Mouse (Mus musculus) cerebellum, adult 2 months (tissue): ENCODE measurements around the gene Cfd.

Experiments
- CTCF ChIP-seq: fragments of 200-500 bp; IDR thresholded peaks from 2 replicates; pipeline ENCODE4 v1.5.1; 2011; ENCODE audit warnings: low read depth, mild to moderate bottlenecking, control low read depth, low read length, moderate library complexity, borderline replicate concordance; ENCODE audit not compliant: insufficient read depth
- POLR2A ChIP-seq: fragments of 200-500 bp; IDR thresholded peaks from 2 replicates; pipeline ENCODE4 v1.6.1; 2011; ENCODE audit warnings: low read length, control low read depth, borderline replicate concordance; ENCODE audit not compliant: insufficient read depth

DNA sequence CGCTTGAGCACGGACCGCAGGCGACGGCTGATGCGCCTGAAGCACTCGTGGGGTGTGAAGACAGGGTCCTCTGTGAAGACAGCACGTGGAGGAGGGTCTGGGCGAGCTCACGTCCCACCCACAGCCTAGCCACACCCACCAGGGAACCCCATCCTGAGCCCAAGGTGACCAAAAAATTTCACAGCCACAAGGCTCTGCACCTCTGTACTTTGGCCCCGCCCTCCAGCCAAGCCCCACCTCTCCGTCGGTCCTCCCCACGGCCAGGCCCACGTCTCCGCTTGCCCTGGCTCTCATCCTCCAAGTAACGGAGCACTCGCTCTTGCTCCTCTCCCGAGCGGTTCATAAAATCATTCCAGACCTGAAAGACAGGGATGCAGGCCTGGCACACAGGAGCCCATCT is 21.8 kb downstream of the Cfd start:
- TF ChIP-seq POLR2A (no peak), CTCF (no peak)
